Mouse (Mus musculus) CH12.LX (cell line): ENCODE measurements around the gene Jhy. TPM values are rescaled to one million over a fixed set of nuclear protein-coding genes. Genes with fewer than 3 reads are reported as not detected.

Experiments
- polyA plus RNA-seq: library from polyadenylated mRNA; unstranded; fragments of >175 nt; gene quantifications from 2 replicates; pipeline ENCODE4 v1.2.1, GENCODE M21; 2012; ENCODE audit warnings: low read depth; ENCODE audit not compliant: insufficient read length
- total RNA-seq, 2 experiments: library from RNA; depleted of rRNA; stranded (reverse); fragments of 300-350 nt in 1 of 2; fragments of >200 nt in 1 of 2; gene quantifications; 2 replicates each; pipeline ENCODE4 v1.2.3; 2012 to 2014

Gene Jhy
- total and polyA plus RNA-seq, 3 experiments, result not detected

Other genes with a start within 250 kb of the Jhy start
- gene Hspa8, start 163.1 kb downstream of the Jhy start, total RNA-seq (2012; rRNA removed), result 2,915 and 4,984 TPM in 2 replicates
- 7,143 and 7,761 TPM in 2 replicates for gene Hspa8, start 163.1 kb downstream of the Jhy start, total RNA-seq (2014; rRNA removed)
- 5,629 and 6,462 TPM in 2 replicates for gene Hspa8, start 163.1 kb downstream of the Jhy start, polyA plus RNA-seq
- not detected in 2 replicates for gene Bsx, start 90.0 kb downstream of the Jhy start, total RNA-seq (2012; rRNA removed)
- not detected in 2 replicates for gene Bsx, start 90.0 kb downstream of the Jhy start, total RNA-seq (2014; rRNA removed)
- not detected in 2 replicates for gene Bsx, start 90.0 kb downstream of the Jhy start, polyA plus RNA-seq
- gene Crtam, start 40.5 kb upstream of the Jhy start, total RNA-seq (2012; rRNA removed), result not detected in 2 replicates
- gene Crtam, start 40.5 kb upstream of the Jhy start, total RNA-seq (2014; rRNA removed), result not detected in 2 replicates
- not detected in 2 replicates for gene Crtam, start 40.5 kb upstream of the Jhy start, polyA plus RNA-seq
- 4.2 and 5.0 TPM in 2 replicates for gene Ubash3b, start 197.6 kb upstream of the Jhy start, total RNA-seq (2012; rRNA removed)
- gene Ubash3b, start 197.6 kb upstream of the Jhy start, total RNA-seq (2014; rRNA removed), result 2.8 and 3.3 TPM in 2 replicates
- 4.5 and 4.6 TPM in 2 replicates for gene Ubash3b, start 197.6 kb upstream of the Jhy start, polyA plus RNA-seq